Mouse (Mus musculus) layer of hippocampus, postnatal 25 days (tissue): ENCODE results near the gene Smoc1. TPM values are rescaled to one million over a fixed set of nuclear protein-coding genes. Genes with fewer than 3 reads are reported as not detected.
A peak's percentile ranks its signal among the peaks of the same experiment; 100 is the strongest.

Experiments
- DNase-seq, 2 experiments: peaks; one replicate each; pipeline ENCODE4 v3.0.0; 2022; ENCODE audit warnings: mixed read lengths in 2 of 2, low spot score in 1 of 2; ENCODE audit errors: extremely low spot score in 1 of 2
- microRNA-seq, 2 experiments: library from miRNA; unstranded; fragments of <30 nt; microRNA quantifications; one replicate each; pipeline ENCODE4 v1.2.0; 2021
- total RNA-seq, 2 experiments: library from RNA; stranded (reverse); gene quantifications; 2 replicates each; pipeline ENCODE4 v1.2.3; 2021

Smoc1 gene
- total RNA-seq, 2 experiments from 2014 or later: 5.9 to 7.6 TPM

DNA sequence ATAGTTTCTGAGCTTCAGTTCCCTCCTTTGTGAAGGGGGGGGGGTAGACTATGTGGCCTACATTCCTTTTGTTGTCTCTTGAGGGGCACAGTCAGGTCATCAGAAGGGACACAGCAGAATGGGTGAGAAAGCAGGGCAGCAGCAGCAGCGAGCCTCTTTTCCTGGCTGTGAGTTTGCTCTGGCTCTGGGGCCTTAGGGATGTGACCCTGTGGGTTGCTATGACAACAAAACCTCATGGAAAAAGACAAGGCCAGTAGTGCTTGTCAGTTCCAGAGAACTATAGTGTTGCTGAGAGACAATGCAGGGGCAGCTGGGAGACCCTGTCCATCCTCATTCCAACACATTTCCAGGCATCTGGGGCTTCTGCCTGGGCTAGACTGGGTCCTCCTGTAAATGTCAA is 176.6 kb downstream of the Smoc1 start:
- DNase-seq: no peak

DNA sequence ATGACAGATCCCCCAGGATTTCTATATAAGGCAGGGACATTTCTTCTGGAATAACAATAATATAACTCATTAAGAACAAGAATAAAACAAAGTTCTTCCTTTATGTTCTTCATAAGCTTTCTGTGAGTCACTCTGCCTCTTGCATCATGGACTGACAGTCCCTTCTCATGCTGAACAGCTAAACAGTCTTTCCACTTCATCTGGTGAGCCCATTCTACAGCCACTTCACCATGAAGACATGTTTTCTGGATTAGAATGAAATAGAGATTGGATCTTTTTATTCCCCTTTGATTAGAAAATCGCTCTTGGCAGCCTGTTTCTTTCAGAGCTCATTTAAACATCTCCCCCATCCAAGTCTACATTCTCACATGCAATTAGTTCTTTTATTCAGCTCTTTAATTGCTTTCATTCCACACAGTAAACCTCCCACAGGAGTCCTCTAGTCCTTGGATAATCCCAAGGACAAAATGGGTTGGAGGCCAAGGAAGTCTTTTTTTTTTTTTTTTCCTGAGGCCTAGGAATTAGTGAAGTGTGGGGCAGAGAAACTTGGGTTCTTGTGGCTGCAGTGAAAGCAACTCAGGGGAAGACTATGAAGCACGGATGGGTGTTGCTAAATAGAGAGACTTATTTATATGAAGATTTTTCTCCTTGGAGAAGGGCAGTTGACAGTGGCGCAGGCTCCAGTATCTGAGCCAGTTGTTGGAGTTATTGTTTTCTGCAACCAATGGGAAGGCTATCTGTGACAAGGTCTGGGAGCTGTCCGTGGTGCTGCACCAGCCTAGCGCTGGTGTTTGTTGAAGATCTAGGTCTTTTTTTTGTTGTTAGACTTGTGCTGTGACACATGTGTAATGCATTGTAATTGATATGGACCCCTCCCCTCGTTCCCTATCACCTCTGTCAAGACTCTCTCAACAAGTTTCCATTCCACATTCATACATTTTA is 179.3 kb downstream of the Smoc1 start:
- DNase-seq: no peak

DNA sequence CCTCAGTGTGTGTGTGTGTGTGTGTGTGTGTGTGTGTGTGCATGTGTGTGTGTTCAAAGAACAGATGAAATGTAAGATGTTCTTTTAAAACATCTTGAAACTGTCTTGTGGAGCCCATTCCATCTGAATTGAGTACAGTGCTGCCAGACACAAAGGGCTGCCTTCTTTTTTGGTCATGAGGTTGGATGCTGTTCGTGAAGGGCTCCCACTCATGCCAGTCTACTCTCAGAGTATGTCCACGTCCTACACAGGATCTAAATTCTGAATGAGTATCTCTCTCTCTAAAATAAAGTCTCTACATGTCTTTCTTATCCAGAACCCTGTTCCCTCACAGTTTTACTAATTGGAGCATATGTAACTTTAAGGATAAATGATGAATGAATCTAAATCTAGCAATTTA is 182.0 kb downstream of the Smoc1 start:
- no peak for DNase-seq

DNA sequence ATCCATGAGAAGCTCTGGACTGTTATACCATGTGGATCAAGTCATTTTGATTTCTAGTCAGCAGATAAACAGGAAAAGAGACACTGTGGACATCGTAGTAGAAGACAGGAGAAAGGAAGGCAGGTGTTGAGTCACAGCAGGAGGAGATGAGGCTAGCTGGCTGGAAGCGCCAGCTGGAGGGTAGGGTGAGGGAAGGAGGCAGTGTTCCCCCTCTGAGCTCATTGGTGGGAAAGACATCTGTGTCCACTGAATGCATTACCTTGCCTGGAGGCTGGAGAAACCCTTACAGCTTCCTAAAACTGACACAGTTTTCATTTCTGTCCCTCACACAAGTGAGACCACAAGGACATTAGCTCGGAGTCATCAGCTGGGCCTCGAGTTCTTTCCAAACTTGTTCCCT is 192.7 kb downstream of the Smoc1 start:
- no peak for DNase-seq

DNA sequence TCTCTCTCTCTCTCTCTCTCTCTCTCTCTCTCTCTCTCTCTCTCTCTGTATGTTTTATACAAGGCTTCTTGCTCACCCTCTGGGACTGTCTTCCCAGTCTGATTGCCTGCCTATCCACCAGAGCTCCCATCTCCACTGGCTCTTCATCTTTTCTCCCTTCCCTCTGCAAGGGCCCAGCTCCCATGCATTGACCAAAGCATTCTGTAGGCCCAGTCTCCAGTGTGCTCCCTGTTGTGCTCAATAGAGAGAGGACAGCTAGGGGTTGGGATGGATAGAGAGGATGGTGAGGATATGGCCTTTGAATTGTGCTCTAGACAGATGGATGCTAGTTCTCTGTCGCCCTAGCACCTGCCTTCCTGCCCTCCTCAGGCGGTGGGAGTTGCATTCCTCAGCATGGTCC is 196.7 kb downstream of the Smoc1 start:
- no peak for DNase-seq

DNA sequence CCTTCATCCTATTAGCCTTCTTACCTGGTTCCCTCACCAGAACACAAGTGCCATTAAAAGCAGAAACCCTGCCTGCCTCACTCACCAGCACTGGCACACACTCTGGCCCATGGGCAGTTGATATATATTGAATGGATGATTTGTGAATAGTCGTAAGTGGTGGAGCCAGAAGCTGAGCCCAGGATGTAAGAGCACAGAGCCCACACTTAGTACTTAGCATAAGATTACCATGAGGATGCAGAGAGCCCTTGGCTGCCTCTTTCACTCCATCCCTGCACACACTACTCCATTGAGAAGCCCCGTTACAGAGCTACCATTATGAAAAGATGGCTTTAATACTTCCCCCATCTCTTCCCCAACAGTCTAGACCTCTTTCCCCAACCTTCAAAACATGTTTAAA is 198.2 kb downstream of the Smoc1 start:
- no peak for DNase-seq

DNA sequence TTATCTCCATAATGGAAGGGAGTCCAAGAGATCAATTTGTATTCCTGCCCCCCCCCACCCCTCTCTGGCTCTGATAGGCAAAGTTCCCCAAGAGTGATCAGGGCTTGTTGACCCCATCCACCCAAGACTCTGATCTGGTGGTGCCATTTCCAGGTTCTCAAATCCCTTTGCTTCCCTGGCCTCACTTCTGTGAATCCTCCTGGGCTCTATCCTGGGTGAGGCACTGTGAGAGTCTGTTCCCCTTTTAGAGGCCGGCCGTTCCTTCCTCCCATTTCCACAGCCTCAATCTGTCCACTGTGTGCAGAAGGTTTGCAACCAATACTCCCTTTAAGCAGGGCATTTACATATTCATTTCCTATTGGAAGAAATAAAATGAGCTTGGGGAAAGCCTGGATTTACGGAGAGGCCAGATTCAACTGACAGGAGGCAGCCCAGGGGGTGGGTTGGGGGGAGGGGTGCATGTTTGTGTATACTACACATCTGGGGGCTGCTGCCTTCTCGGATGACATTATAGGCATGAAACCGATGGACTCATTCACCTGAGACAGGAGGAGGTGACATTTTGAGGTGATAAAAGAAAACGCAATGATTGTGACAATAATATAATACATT is 199.5 kb downstream of the Smoc1 start:
- no peak for DNase-seq

DNA sequence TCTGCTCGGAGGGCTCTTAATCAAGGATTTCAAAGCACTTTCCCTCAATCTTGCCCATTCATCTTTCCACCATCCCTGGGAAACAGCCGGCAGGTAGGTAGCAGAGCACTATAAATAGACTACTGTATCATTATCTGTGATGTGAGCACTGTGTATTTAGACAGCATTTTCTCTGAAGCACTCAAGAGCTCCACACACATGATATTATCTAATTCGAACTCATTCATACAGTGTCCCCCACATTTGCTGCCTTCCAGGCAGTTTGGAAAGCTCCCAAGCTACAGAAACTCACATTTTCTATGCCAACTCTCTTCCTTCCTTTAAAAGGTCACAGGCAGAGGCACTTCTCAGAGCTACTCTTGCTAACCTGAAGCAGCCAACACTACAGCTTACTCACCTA is 200.0 kb downstream of the Smoc1 start:
- no peak for DNase-seq

DNA sequence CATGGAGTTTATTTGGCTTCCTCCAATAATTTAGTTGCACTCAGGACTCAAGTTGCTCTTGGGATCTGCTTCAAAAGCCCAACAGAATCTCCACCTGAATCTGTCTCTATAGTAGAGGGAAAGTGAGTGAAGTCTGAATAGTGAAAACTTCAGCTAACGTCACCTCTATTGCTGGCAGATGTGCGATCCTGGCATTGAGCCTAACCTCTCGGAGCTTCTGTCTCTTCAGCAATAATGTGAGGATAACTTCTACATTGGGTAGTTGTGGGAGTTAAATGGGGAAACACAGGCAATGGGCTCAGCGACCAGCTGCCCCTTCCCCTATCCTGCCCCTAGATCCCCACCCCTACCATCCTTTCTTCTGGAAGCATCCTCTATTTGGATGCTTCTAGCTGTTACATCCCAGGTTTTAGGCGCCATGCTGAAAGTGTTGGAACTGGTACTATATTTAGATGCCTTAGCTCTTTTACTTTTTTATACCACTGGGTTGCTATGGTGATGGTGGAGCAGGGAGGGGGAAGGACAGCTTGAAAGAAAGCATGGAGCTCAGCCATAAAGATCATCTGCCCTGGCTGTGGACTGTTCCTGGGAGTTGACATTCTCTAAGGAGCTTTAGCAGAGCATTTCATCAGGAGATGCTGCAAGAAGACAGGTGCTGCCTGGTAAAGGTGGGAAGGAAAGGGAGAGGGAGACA is 201.3 kb downstream of the Smoc1 start:
- peak; percentile 33 to 35 for DNase-seq

DNA sequence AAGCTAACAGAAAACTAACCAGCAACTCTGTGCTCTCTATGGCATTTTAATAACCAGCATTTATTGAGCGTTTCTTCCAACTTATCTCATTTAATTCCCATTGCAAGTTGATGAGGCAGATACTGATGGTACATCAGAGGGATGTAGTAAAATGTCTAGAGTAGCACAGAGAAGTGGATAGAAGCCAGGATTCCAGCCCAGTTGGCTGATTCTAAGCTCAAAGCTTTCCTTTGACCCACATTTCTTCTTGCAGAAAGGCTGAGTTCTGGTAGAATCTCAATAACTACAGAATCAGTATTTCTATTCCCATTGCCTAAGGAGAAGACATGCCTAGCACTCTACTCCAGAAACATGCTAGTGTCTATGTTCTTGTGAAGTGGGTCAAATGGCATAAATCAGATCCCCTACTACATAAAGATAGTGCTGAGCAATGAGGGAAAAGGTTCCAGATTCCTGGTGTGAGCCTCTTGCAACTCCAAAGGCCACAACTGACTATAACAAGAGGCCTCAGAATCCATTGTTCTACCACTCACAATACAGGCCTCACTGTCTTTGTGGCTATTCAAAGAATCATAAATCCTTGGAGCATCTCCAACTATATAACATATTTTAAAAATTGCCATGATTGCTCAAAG is 207.3 kb downstream of the Smoc1 start:
- no peak for DNase-seq

DNA sequence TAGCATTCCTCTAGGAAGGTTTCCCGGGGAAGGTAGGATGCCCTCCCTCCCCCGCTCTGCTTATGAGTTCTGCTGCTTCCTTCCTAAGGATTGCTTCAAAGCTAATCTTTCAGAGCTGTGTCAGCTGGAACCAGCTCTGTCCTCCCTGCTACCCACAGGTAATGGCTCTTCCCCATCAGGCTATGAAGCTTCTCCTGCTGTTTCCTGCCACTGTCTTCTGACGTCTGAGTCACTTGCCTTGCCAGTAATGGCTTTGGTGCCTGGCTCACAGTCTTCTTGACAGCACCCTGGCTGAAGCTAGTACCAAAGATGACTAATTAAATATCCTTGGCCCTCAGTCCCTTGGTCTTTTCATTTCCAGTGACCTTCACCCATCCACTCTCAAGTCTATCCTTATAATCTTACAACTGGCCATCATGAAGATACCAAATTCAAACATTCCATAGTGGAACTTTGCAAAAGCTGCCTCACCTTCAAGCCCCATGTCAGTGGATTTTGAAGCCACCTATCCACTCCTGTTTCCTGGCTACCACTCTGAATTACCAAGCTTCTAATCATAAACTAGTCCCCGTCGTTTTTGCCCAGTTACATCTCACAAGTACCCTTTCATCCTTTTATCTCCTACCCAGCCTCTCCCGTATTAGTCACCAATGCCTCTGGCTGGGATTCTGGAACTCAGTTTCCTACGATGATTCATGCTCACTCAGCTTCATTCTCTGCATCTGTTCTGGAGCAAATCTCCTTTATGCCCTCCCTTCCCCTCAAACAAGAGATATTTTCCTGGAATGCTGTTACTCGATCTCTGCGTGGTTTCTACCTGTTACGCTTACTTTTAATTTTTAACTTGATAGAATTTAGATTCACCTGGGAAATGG is 209.1 kb downstream of the Smoc1 start:
- no peak for DNase-seq

Small RNAs within 50 kb of the gene (microRNA-seq; reads per million reads assigned to microRNA genes)
- 0.74 to 2.2 reads per million in 2 experiments for gene Mir3067

Other genes with a start within 250 kb of the Smoc1 start
- 10 to 100 TPM; 59.9 to 64.5 TPM for gene Susd6, start 236.3 kb upstream of the Smoc1 start, total RNA-seq
- gene Srsf5, start 81.3 kb upstream of the Smoc1 start, total RNA-seq: 100 to 1,000 TPM; 240 to 377 TPM
- not detected for gene Slc10a1, start 58.1 kb upstream of the Smoc1 start, total RNA-seq